Mouse (Mus musculus) olfactory bulb, adult 2 months (tissue): ENCODE results near the gene Mplkip.

ENCODE experiments used
- CTCF ChIP-seq: fragments of 200-500 bp; IDR thresholded peaks from 2 replicates; pipeline ENCODE4 v1.5.1; 2012; ENCODE audit warnings: low read depth, mild to moderate bottlenecking, low read length, moderate library complexity; ENCODE audit not compliant: insufficient read depth
- POLR2A ChIP-seq: fragments of 200-500 bp; IDR thresholded peaks from 2 replicates; pipeline ENCODE4 v1.6.1; 2012; ENCODE audit warnings: mild to moderate bottlenecking, low read depth, low read length, moderate library complexity; ENCODE audit not compliant: insufficient read depth

DNA sequence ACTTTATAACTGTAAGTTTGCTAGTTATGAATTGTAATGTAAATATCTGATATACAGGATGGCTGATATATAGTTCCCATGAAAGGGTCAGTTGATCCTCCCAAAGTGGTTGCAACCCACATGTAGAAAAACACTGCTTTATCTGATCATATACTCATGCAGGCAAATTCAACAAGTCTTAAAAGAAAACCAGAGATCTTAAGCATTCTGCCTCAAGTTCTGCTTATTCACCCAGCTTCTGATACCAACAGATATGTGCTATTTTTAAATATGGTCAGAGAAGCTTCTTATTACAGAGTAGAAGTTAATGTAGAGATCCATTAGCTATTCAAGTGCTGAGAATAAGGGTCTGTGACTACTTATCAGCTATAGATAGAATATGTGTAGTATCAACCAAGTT is 6.3 kb downstream of the Mplkip start:
- TF ChIP-seq POLR2A (no peak), CTCF (no peak)
